Mouse (Mus musculus): Measurements from ENCODE around the gene Btg1. TPM values are rescaled to one million over a fixed set of nuclear protein-coding genes. Genes with fewer than 3 reads are reported as not detected.

Gene Btg1
- polyA plus RNA-seq, 1 experiment, result 139 TPM

- 75% methylated on average over 3 of the region's 3 CpGs for WGBS
- H3K4me3 ChIP-seq (ENCODE audit: extremely low read depth, insufficient read depth, insufficient read length), result no peak overlapping the region
- no peak overlapping the region for H3K27ac ChIP-seq (ENCODE audit: insufficient read depth, low read length)
- no peaks in the 10 kb centered on the region for H3K27me3 ChIP-seq (ENCODE audit: control insufficient read depth, insufficient read depth, low read length)
- no peaks in the 10 kb centered on the region for H3K36me3 ChIP-seq (ENCODE audit: control insufficient read depth, insufficient read depth, low read length)
- DNase-seq (ENCODE audit: low read depth in 1 of 2, low spot score in 2 of 2), result no peak
- TF ChIP-seq CTCF (IDR thresholded peaks at IDR 0.05; ENCODE audit: extremely low read depth, insufficient read depth, insufficient read length, insufficient replicate concordance), result no peak
- TF ChIP-seq POLR2A (IDR thresholded peaks at IDR 0.05; ENCODE audit: low read depth, low read length), result no peak
- H3K4me1 ChIP-seq (ENCODE audit: control insufficient read depth, insufficient read depth, insufficient read length), result peaks cover 3% of the 10 kb centered on the region; the same call in 1 of the 2 replicates
Measured at GRCm38 (mm10) chr10:96656176-96656575, 39.4 kb downstream of the Btg1 start.

DNA sequence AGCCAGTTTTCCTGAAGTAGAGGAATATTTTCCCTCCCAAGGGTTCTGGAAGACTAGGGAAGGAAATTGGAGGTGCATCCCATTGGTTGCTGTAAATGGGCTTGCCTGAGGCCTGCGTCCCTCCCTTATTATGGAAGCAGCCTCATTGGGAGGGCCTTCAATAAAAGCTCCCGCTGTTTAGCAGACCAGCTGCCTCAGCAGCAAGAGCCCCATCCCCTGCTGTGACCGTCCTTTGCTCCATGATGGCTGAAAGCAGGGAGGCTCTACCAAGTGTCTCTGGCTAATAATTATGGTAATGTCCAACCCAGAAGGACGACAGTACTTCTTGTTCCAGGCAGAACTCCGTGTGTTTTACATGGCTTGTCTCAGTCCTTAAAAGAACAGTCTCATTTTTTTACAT is 42.1 kb downstream of the Btg1 start:
- WGBS, result 84% methylated on average over 5 of the region's 5 CpGs
- Histone ChIP-seq H3K4me3 (ENCODE audit: extremely low read depth, insufficient read depth, insufficient read length) (no peak overlapping the region), H3K27me3 (ENCODE audit: control insufficient read depth, insufficient read depth, low read length) (no peaks in the 10 kb centered on the region), H3K36me3 (ENCODE audit: control insufficient read depth, insufficient read depth, low read length) (no peaks in the 10 kb centered on the region), H3K4me1 (ENCODE audit: control insufficient read depth, insufficient read depth, insufficient read length) (peaks cover 10% of the 10 kb centered on the region; the same call in 1 of the 2 replicates), H3K27ac (ENCODE audit: insufficient read depth, low read length) (no peak overlapping the region)
- no peak for DNase-seq (ENCODE audit: low read depth in 1 of 2, low spot score in 2 of 2)
- TF ChIP-seq POLR2A (IDR thresholded peaks at IDR 0.05; ENCODE audit: low read depth, low read length) (no peak), CTCF (IDR thresholded peaks at IDR 0.05; ENCODE audit: extremely low read depth, insufficient read depth, insufficient read length, insufficient replicate concordance) (no peak)

GRCm38 (mm10) chr10:96660280-96660985 is 43.6 kb downstream of the Btg1 start:
- Histone ChIP-seq H3K27ac (ENCODE audit: insufficient read depth, low read length) (no peak overlapping the region), H3K4me1 (ENCODE audit: control insufficient read depth, insufficient read depth, insufficient read length) (peaks cover 15% of the 10 kb centered on the region; the same call in 1 of the 2 replicates), H3K4me3 (ENCODE audit: extremely low read depth, insufficient read depth, insufficient read length) (no peak overlapping the region), H3K36me3 (ENCODE audit: control insufficient read depth, insufficient read depth, low read length) (no peaks in the 10 kb centered on the region), H3K27me3 (ENCODE audit: control insufficient read depth, insufficient read depth, low read length) (no peaks in the 10 kb centered on the region)
- DNase-seq (ENCODE audit: low read depth in 1 of 2, low spot score in 2 of 2), result no peak
- 85% methylated on average over 10 of the region's 10 CpGs for WGBS
- TF ChIP-seq POLR2A (IDR thresholded peaks at IDR 0.05; ENCODE audit: low read depth, low read length) (no peak), CTCF (IDR thresholded peaks at IDR 0.05; ENCODE audit: extremely low read depth, insufficient read depth, insufficient read length, insufficient replicate concordance) (no peak)

- WGBS, result 91% methylated on average over 4 of the region's 4 CpGs
- H3K4me1 ChIP-seq (ENCODE audit: control insufficient read depth, insufficient read depth, insufficient read length), result peaks cover 14% of the 10 kb centered on the region; the same call in 1 of the 2 replicates
- TF ChIP-seq CTCF (IDR thresholded peaks at IDR 0.05; ENCODE audit: extremely low read depth, insufficient read depth, insufficient read length, insufficient replicate concordance) (no peak), POLR2A (IDR thresholded peaks at IDR 0.05; ENCODE audit: low read depth, low read length) (no peak)
- no peak for DNase-seq (ENCODE audit: low read depth in 1 of 2, low spot score in 2 of 2)
- no peaks in the 10 kb centered on the region for H3K27me3 ChIP-seq (ENCODE audit: control insufficient read depth, insufficient read depth, low read length)
- no peak overlapping the region for H3K4me3 ChIP-seq (ENCODE audit: extremely low read depth, insufficient read depth, insufficient read length)
- H3K27ac ChIP-seq (ENCODE audit: insufficient read depth, low read length), result peak overlapping the region; percentile 88; the same call in 1 of the 2 replicates
- H3K36me3 ChIP-seq (ENCODE audit: control insufficient read depth, insufficient read depth, low read length), result no peaks in the 10 kb centered on the region
Measured at GRCm38 (mm10) chr10:96662976-96663375, 46.2 kb downstream of the Btg1 start.

GRCm38 (mm10) chr10:96663739-96664430 is 47.1 kb downstream of the Btg1 start:
- TF ChIP-seq POLR2A (IDR thresholded peaks at IDR 0.05; ENCODE audit: low read depth, low read length) (peak; percentile 27; the same call in 1 of the 2 replicates), CTCF (IDR thresholded peaks at IDR 0.05; ENCODE audit: extremely low read depth, insufficient read depth, insufficient read length, insufficient replicate concordance) (no peak)
- WGBS, result 42% methylated on average over 9 of the region's 9 CpGs

More at GRCm38 (mm10) chr10:96663739-96664430, 47.1 kb downstream of the Btg1 start:
- no peaks in the 10 kb centered on the region for H3K36me3 ChIP-seq (ENCODE audit: control insufficient read depth, insufficient read depth, low read length)
- H3K4me1 ChIP-seq (ENCODE audit: control insufficient read depth, insufficient read depth, insufficient read length), result peaks cover 14% of the 10 kb centered on the region; the same call in 1 of the 2 replicates
- peak; percentile 43 to 55 for DNase-seq (ENCODE audit: low read depth in 1 of 2, low spot score in 2 of 2)
- H3K27ac ChIP-seq (ENCODE audit: insufficient read depth, low read length), result peak overlapping the region; percentile 88
- no peak overlapping the region for H3K4me3 ChIP-seq (ENCODE audit: extremely low read depth, insufficient read depth, insufficient read length)
- no peaks in the 10 kb centered on the region for H3K27me3 ChIP-seq (ENCODE audit: control insufficient read depth, insufficient read depth, low read length)
